Mouse (Mus musculus) ES-E14 (cell line): ENCODE results near the gene Spink8.

Experiments
- CHD2 ChIP-seq: IDR thresholded peaks from 2 replicates; pipeline ENCODE4 v1.6.1; 2014; ENCODE audit warnings: mild to moderate bottlenecking, low read depth, low read length, inconsistent platforms
- MAFK ChIP-seq: IDR thresholded peaks from 2 replicates; pipeline ENCODE4 v1.6.1; 2014; ENCODE audit warnings: mild to moderate bottlenecking, low read depth, low read length, inconsistent platforms; ENCODE audit not compliant: insufficient read depth
- ZC3H11A ChIP-seq: IDR thresholded peaks from 2 replicates; pipeline ENCODE4 v1.6.1; 2012; ENCODE audit warnings: low read depth, mild to moderate bottlenecking, inconsistent platforms, low read length, borderline replicate concordance

- no peak for TF ChIP-seq ZC3H11A
- TF ChIP-seq MAFK = no peak
- TF ChIP-seq CHD2 = no peak
Measured at GRCm38 (mm10) chr9:109875695-109876601, 63.9 kb downstream of the Spink8 start.
